Mouse (Mus musculus): Measurements from ENCODE around the gene Ttc26. TPM values are rescaled to one million over a fixed set of nuclear protein-coding genes. Genes with fewer than 3 reads are reported as not detected.
"Not testable (repeated sequence)": the region's sequence is repeated elsewhere in the genome, so short reads cannot be mapped to it uniquely, and the experiment has no call there.

Ttc26 gene
- polyA plus RNA-seq, 1 experiment from 2014 or later: 2.3 TPM

GRCm38 (mm10) chr6:38348811-38349453, 32.3 kb upstream of the Ttc26 start:
- no peak overlapping the region for H3K9ac ChIP-seq
- H3K27me3 ChIP-seq: peaks cover 3% of the 10 kb centered on the region; the same call in 1 of the 2 replicates
- H3K9me3 ChIP-seq (replicated peaks): no peaks in the 10 kb centered on the region
- H3K4me2 ChIP-seq: no peak overlapping the region
- 90% methylated on average over 6 of the region's 6 CpGs for WGBS
- no peak for ATAC-seq (replicated peaks; ENCODE audit: insufficient number of reproducible peaks, insufficient read depth, low FRiP score, low read depth)
- no peaks in the 10 kb centered on the region for H3K36me3 ChIP-seq
- H3K4me1 ChIP-seq (replicated peaks): peaks cover 14% of the 10 kb centered on the region
- H3K4me3 ChIP-seq: no peak overlapping the region
- H3K27ac ChIP-seq: no peak overlapping the region

DNA sequence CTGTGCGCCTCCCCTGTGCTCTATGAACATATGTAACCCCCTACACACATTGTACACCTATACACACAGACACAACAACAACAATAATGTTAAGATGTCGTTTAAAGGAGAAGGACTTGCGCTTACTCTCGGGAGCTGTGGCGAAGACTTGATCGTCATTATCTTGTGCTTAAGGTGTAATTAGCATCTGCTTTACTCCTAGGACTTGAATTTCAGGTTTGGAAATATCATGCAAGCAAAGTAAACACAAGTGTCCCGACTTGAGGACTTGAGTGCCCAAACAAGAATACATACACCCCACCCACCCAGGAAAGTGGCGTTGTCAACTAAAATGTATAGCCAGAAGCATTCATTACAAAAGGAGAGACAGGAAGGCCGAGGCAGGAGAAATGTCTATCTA, 31.5 kb upstream of the Ttc26 start:
- no peak overlapping the region for H3K27ac ChIP-seq
- H3K27me3 ChIP-seq: peaks cover 3% of the 10 kb centered on the region; the same call in 1 of the 2 replicates
- H3K9me3 ChIP-seq (replicated peaks): no peaks in the 10 kb centered on the region
- peaks cover 14% of the 10 kb centered on the region for H3K4me1 ChIP-seq (replicated peaks)
- no peak overlapping the region for H3K9ac ChIP-seq
- no peak for ATAC-seq (replicated peaks; ENCODE audit: insufficient number of reproducible peaks, insufficient read depth, low FRiP score, low read depth)
- no peaks in the 10 kb centered on the region for H3K36me3 ChIP-seq
- H3K4me2 ChIP-seq: no peak overlapping the region
- H3K4me3 ChIP-seq: no peak overlapping the region
- WGBS: 75% methylated on average over 9 of the region's 9 CpGs

GRCm38 (mm10) chr6:38351930-38352329, 29.3 kb upstream of the Ttc26 start:
- Histone ChIP-seq H3K4me3 (no peak overlapping the region; the same call in 1 of the 2 replicates), H3K27ac (no peak overlapping the region), H3K9me3 (replicated peaks) (no peaks in the 10 kb centered on the region), H3K9ac (no peak overlapping the region), H3K36me3 (no peaks in the 10 kb centered on the region), H3K4me1 (replicated peaks) (peaks cover 16% of the 10 kb centered on the region), H3K27me3 (peaks cover 10% of the 10 kb centered on the region; the same call in 1 of the 2 replicates), H3K4me2 (no peak overlapping the region)
- WGBS: 64% methylated on average over 4 of the region's 4 CpGs
- ATAC-seq (replicated peaks; ENCODE audit: insufficient number of reproducible peaks, insufficient read depth, low FRiP score, low read depth): no peak

DNA sequence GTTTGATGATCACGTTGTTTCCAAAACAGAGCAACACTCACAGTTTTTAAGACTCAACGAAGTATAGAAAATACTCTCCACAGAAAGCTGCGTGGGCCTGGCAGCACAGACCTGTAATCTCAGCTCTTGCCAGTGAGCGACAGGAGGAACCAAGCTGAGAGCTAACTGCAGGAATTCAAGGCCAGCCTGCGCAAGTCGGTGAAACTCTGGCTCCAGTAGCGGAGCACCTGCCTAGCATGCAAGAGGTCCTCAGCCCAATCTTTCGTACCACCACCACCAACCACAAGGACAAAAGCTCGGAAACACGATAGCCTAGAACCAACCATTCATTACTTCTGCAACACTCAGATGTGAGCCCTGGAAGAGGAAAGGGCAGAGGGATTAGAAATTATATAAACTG, 28.8 kb upstream of the Ttc26 start:
- no peak overlapping the region for H3K27ac ChIP-seq
- no peaks in the 10 kb centered on the region for H3K36me3 ChIP-seq
- peak overlapping the region; percentile 71 for H3K4me2 ChIP-seq
- no peaks in the 10 kb centered on the region for H3K9me3 ChIP-seq (replicated peaks)
- peaks cover 16% of the 10 kb centered on the region for H3K4me1 ChIP-seq (replicated peaks)
- ATAC-seq (replicated peaks; ENCODE audit: insufficient number of reproducible peaks, insufficient read depth, low FRiP score, low read depth): no peak
- peaks cover 10% of the 10 kb centered on the region; the same call in 1 of the 2 replicates for H3K27me3 ChIP-seq
- no peak overlapping the region for H3K9ac ChIP-seq
- WGBS: 35% methylated on average over 10 of the region's 10 CpGs
- H3K4me3 ChIP-seq: peak overlapping the region; percentile 70

DNA sequence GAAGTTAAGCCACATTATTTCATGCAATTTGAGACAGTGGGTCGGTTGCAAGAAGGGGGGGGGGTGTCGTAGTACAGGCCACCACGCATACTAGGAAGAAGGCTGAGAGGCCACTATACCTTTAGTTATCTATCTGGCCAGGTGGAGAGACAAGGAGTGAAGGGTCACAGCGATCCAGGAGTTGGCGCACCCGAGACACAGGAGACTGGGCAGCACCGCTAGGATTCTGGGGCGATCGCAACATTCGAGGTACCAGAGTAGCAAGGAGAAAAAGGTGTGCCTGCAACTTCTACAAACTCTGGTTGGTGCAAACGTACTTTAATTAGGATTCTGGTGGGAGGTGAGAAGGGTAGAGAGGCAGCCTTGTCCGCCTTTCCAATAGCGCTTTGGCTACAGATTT, 28.1 kb upstream of the Ttc26 start:
- 13% methylated on average over 13 of the region's 13 CpGs for WGBS
- no peaks in the 10 kb centered on the region for H3K36me3 ChIP-seq
- no peaks in the 10 kb centered on the region for H3K9me3 ChIP-seq (replicated peaks)
- H3K27me3 ChIP-seq: peaks cover 10% of the 10 kb centered on the region; the same call in 1 of the 2 replicates
- H3K4me2 ChIP-seq: peak overlapping the region; percentile 71
- H3K4me1 ChIP-seq (replicated peaks): peaks cover 16% of the 10 kb centered on the region
- ATAC-seq (replicated peaks; ENCODE audit: insufficient number of reproducible peaks, insufficient read depth, low FRiP score, low read depth): no peak
- H3K9ac ChIP-seq: peak overlapping the region; percentile 61
- H3K4me3 ChIP-seq: peak overlapping the region; percentile 70
- no peak overlapping the region for H3K27ac ChIP-seq

GRCm38 (mm10) chr6:38353811-38354722, 27.2 kb upstream of the Ttc26 start, which contains the start of gene Zc3hav1:
Gene Zc3hav1 (minus strand): TSS chr6:38354603.
- H3K9me3 ChIP-seq (replicated peaks): no peaks in the 10 kb centered on the region
- H3K4me1 ChIP-seq (replicated peaks): peaks cover 16% of the 10 kb centered on the region
- peak; percentile 76 for ATAC-seq (replicated peaks; ENCODE audit: insufficient number of reproducible peaks, insufficient read depth, low FRiP score, low read depth)
- peak within 1 kb of the TSS; percentile 61 for H3K9ac ChIP-seq
- peaks cover 10% of the 10 kb centered on the region; the same call in 1 of the 2 replicates for H3K27me3 ChIP-seq
- H3K36me3 ChIP-seq: no peaks in the 10 kb centered on the region
- under 1% methylated on average over 87 of the region's 87 CpGs for WGBS
- peak within 1 kb of the TSS; percentile 64 for H3K27ac ChIP-seq
- H3K4me3 ChIP-seq: peak within 1 kb of the TSS; percentile 70
- peak within 1 kb of the TSS; percentile 71 for H3K4me2 ChIP-seq

- H3K9me3 ChIP-seq (replicated peaks): no peaks in the 10 kb centered on the region
- ATAC-seq (replicated peaks; ENCODE audit: insufficient number of reproducible peaks, insufficient read depth, low FRiP score, low read depth): 0 out of 2 replicates have a peak, but pooled peaks have one; percentile 24
- H3K4me3 ChIP-seq: peak overlapping the region; percentile 70
- peak overlapping the region; percentile 61 for H3K9ac ChIP-seq
- H3K4me2 ChIP-seq: peak overlapping the region; percentile 71
- WGBS: 4% methylated on average over 20 of the region's 20 CpGs
- H3K27me3 ChIP-seq: peaks cover 10% of the 10 kb centered on the region; the same call in 1 of the 2 replicates
- H3K36me3 ChIP-seq: no peaks in the 10 kb centered on the region
- H3K27ac ChIP-seq: peak overlapping the region; percentile 64
- H3K4me1 ChIP-seq (replicated peaks): peaks cover 16% of the 10 kb centered on the region
Measured at GRCm38 (mm10) chr6:38354723-38355353, 26.4 kb upstream of the Ttc26 start.

- no peaks in the 10 kb centered on the region for H3K36me3 ChIP-seq
- no peaks in the 10 kb centered on the region for H3K9me3 ChIP-seq (replicated peaks)
- peaks cover 16% of the 10 kb centered on the region for H3K4me1 ChIP-seq (replicated peaks)
- peak overlapping the region; percentile 71 for H3K4me2 ChIP-seq
- 10% methylated on average over 8 of the region's 8 CpGs for WGBS
- peaks cover 10% of the 10 kb centered on the region; the same call in 1 of the 2 replicates for H3K27me3 ChIP-seq
- peak overlapping the region; percentile 70 for H3K4me3 ChIP-seq
- no peak for ATAC-seq (replicated peaks; ENCODE audit: insufficient number of reproducible peaks, insufficient read depth, low FRiP score, low read depth)
- H3K27ac ChIP-seq: no peak overlapping the region
- H3K9ac ChIP-seq: no peak overlapping the region
Measured at GRCm38 (mm10) chr6:38355354-38355823, 25.9 kb upstream of the Ttc26 start.

GRCm38 (mm10) chr6:38355862-38356261, 25.4 kb upstream of the Ttc26 start:
- Histone ChIP-seq H3K4me2 (peak overlapping the region; percentile 71; the same call in 1 of the 2 replicates), H3K4me3 (no peak overlapping the region), H3K36me3 (no peaks in the 10 kb centered on the region), H3K9ac (no peak overlapping the region), H3K27me3 (peaks cover 10% of the 10 kb centered on the region; the same call in 1 of the 2 replicates), H3K4me1 (replicated peaks) (peaks cover 16% of the 10 kb centered on the region), H3K27ac (no peak overlapping the region), H3K9me3 (replicated peaks) (no peaks in the 10 kb centered on the region)
- no peak for ATAC-seq (replicated peaks; ENCODE audit: insufficient number of reproducible peaks, insufficient read depth, low FRiP score, low read depth)
- WGBS: 32% methylated on average over 7 of the region's 7 CpGs

DNA sequence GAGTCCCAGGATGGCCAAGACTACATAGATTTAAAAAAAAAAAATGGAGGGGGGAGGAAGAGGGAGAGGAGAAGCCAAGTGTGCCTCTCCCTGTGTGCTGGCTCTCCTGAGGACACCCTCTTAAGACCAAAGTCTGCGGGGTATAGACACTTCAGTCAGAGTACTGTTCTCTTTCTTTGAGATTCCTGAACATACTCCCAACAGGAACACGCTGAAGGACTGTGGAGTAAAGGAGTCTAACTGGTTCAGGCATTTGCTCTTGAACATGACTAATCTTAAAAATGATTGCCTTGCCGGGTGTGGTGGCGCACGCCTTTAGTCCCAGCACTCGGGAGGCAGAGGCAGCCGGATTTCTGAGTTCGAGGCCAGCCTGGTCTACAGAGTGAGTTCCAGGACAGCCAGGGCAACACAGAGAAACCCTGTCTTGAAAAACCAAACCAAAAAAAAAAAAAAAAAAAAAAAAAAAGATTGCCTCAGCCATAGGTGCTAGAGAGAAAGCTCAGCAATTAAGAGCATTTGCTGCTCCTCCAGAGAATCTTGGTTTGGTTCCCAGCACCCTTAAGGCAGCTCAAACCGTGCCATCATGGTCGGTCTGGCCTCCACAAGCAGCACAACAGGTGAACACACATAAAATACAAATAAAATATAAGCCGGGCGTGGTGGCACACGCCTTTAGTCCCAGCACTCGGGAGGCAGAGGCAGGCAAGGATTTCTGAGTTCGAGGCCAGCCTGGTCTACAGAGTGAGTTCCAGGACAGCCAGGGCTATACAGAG, 24.4 kb upstream of the Ttc26 start:
- 80% methylated on average over 15 of the region's 15 CpGs for WGBS
- not testable (repeated sequence) for H3K9ac ChIP-seq; H3K4me2 ChIP-seq; H3K4me3 ChIP-seq; H3K36me3 ChIP-seq; H3K27me3 ChIP-seq; H3K9me3 ChIP-seq (replicated peaks); ATAC-seq (replicated peaks; ENCODE audit: insufficient number of reproducible peaks, insufficient read depth, low FRiP score, low read depth); H3K27ac ChIP-seq
- H3K4me1 ChIP-seq (replicated peaks): peaks cover 16% of the 10 kb centered on the region
